Mouse (Mus musculus): Measurements from ENCODE around the gene Pfkfb3. TPM values are rescaled to one million over a fixed set of nuclear protein-coding genes. Genes with fewer than 3 reads are reported as not detected.
A peak's percentile ranks its signal among the peaks of the same experiment; 100 is the strongest.

Pfkfb3 gene
- polyA plus RNA-seq, 1 experiment from 2014 or later = 9.4 TPM

GRCm38 (mm10) chr2:11552297-11552821, 1.5 kb downstream of the Pfkfb3 start:
- ATAC-seq (replicated peaks; ENCODE audit: low FRiP score, low read depth) (peak; percentile 82), DNase-seq (ENCODE audit: low spot score) (peak; percentile 31)
- peaks cover 6% of the 10 kb centered on the region for H3K4me1 ChIP-seq (replicated peaks; ENCODE audit: insufficient read depth, low read length)
- H3K4me3 ChIP-seq (replicated peaks; ENCODE audit: low read depth, low read length) = no peak overlapping the region; the same call in 1 of the 2 replicates
- TF ChIP-seq CTCF (IDR thresholded peaks at IDR 0.05; ENCODE audit: low read depth) = no peak
- H3K9ac ChIP-seq (ENCODE audit: low read depth, low read length) = no peak overlapping the region
- H3K9me3 ChIP-seq (replicated peaks; ENCODE audit: low read length) = no peaks in the 10 kb centered on the region
- H3K27ac ChIP-seq = peak overlapping the region; percentile 40; the same call in 1 of the 2 replicates
- no peaks in the 10 kb centered on the region for H3K27me3 ChIP-seq (ENCODE audit: insufficient read depth, low read length)
- no peaks in the 10 kb centered on the region for H3K36me3 ChIP-seq (ENCODE audit: insufficient read depth, low read length)
- peak overlapping the region; percentile 83 for H3K4me2 ChIP-seq (ENCODE audit: low read length)
- WGBS = 9% methylated on average over 9 of the region's 9 CpGs

- no peaks in the 10 kb centered on the region for H3K27me3 ChIP-seq (ENCODE audit: insufficient read depth, low read length)
- ATAC-seq (replicated peaks; ENCODE audit: low FRiP score, low read depth) = no peak
- no peak for DNase-seq (ENCODE audit: low spot score)
- H3K9ac ChIP-seq (ENCODE audit: low read depth, low read length) = no peak overlapping the region
- H3K27ac ChIP-seq = no peak overlapping the region
- H3K4me2 ChIP-seq (ENCODE audit: low read length) = no peak overlapping the region
- no peaks in the 10 kb centered on the region for H3K36me3 ChIP-seq (ENCODE audit: insufficient read depth, low read length)
- WGBS = 6% methylated on average over 1 of the region's 1 CpGs
- H3K4me1 ChIP-seq (replicated peaks; ENCODE audit: insufficient read depth, low read length) = peaks cover 6% of the 10 kb centered on the region
- TF ChIP-seq CTCF (IDR thresholded peaks at IDR 0.05; ENCODE audit: low read depth) = no peak
- H3K4me3 ChIP-seq (replicated peaks; ENCODE audit: low read depth, low read length) = no peak overlapping the region
- H3K9me3 ChIP-seq (replicated peaks; ENCODE audit: low read length) = no peaks in the 10 kb centered on the region
These were observed 2.2 kb downstream of the Pfkfb3 start for GRCm38 (mm10) chr2:11551726-11552125.

DNA sequence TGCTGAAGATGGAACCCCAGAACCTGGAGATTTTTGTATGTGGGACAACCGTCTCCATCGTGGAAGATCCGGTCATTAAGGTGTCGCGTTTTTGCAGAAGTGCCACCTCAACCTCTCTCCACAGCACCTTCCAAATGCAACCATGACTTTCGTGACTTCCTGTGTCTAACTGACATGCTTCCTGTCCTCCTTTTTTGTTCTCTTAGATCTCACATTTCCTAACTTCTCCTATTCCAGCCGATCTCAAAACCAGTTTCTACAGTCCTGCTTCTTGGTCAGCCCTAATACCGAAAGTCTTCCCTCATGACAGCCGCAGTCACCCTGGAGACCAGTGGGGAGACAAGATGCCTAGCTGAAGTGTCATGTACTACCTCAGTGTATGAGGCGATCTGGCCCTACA, 5.4 kb downstream of the Pfkfb3 start:
- no peak for TF ChIP-seq CTCF (IDR thresholded peaks at IDR 0.05; ENCODE audit: low read depth)
- H3K9ac ChIP-seq (ENCODE audit: low read depth, low read length) = no peak overlapping the region
- ATAC-seq (replicated peaks; ENCODE audit: low FRiP score, low read depth) (no peak), DNase-seq (ENCODE audit: low spot score) (no peak)
- H3K9me3 ChIP-seq (replicated peaks; ENCODE audit: low read length) = no peaks in the 10 kb centered on the region
- 86% methylated on average over 10 of the region's 10 CpGs for WGBS
- H3K27me3 ChIP-seq (ENCODE audit: insufficient read depth, low read length) = no peaks in the 10 kb centered on the region
- H3K4me1 ChIP-seq (replicated peaks; ENCODE audit: insufficient read depth, low read length) = peaks cover 6% of the 10 kb centered on the region
- no peak overlapping the region for H3K4me2 ChIP-seq (ENCODE audit: low read length)
- no peak overlapping the region for H3K4me3 ChIP-seq (replicated peaks; ENCODE audit: low read depth, low read length)
- no peak overlapping the region for H3K27ac ChIP-seq
- H3K36me3 ChIP-seq (ENCODE audit: insufficient read depth, low read length) = no peaks in the 10 kb centered on the region

DNA sequence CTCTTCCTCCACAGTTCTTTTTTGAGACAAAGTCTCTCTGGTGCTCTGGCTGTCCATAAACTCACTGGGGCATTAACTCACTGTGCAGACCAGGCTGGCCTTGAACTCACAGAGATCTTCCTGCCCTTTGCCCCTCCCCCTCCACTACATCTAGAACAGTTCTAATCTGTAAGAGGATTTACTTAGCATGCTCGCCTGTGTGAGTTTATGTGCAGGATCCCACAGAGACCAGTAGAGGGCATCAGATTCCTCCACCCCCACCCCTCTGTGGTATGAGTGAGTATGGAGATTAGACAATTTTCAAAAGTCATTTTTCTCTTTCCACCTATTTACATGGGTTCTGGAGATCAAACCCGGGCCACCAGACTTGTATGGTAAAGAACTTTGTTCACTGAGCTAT, 6.3 kb downstream of the Pfkfb3 start:
- WGBS = 68% methylated on average over 2 of the region's 2 CpGs
- peak; percentile 56 for TF ChIP-seq CTCF (IDR thresholded peaks at IDR 0.05; ENCODE audit: low read depth)
- ATAC-seq (replicated peaks; ENCODE audit: low FRiP score, low read depth) = no peak
- Histone ChIP-seq H3K9me3 (replicated peaks; ENCODE audit: low read length) (no peaks in the 10 kb centered on the region), H3K27me3 (ENCODE audit: insufficient read depth, low read length) (no peaks in the 10 kb centered on the region), H3K27ac (no peak overlapping the region), H3K4me3 (replicated peaks; ENCODE audit: low read depth, low read length) (no peak overlapping the region), H3K9ac (ENCODE audit: low read depth, low read length) (no peak overlapping the region), H3K4me1 (replicated peaks; ENCODE audit: insufficient read depth, low read length) (no peaks in the 10 kb centered on the region), H3K36me3 (ENCODE audit: insufficient read depth, low read length) (no peaks in the 10 kb centered on the region), H3K4me2 (ENCODE audit: low read length) (no peak overlapping the region)
- no peak for DNase-seq (ENCODE audit: low spot score)

DNA sequence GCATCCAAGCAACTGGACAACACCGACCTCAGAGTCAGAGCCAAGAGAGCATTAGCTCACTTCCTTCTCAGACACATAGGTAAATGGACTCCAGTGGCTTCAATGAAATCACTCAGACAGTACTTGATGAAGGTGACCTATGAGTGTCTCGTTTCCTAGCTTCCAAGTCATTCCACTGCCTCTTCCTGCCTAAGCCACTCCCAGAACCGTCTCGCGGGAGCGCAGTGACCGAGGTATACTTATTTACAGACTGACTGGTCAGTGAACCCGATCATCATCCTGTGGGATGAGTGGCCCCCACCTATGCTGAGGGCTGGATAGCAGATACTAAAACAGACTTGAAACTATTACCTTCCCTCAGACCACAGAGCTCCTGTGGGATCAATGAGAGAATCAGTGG, 7.8 kb downstream of the Pfkfb3 start:
- ATAC-seq (replicated peaks; ENCODE audit: low FRiP score, low read depth) = peak; percentile 87
- H3K9ac ChIP-seq (ENCODE audit: low read depth, low read length) = no peak overlapping the region
- no peak for TF ChIP-seq CTCF (IDR thresholded peaks at IDR 0.05; ENCODE audit: low read depth)
- H3K4me2 ChIP-seq (ENCODE audit: low read length) = no peak overlapping the region
- no peaks in the 10 kb centered on the region for H3K27me3 ChIP-seq (ENCODE audit: insufficient read depth, low read length)
- H3K4me3 ChIP-seq (replicated peaks; ENCODE audit: low read depth, low read length) = no peak overlapping the region
- H3K36me3 ChIP-seq (ENCODE audit: insufficient read depth, low read length) = no peaks in the 10 kb centered on the region
- H3K9me3 ChIP-seq (replicated peaks; ENCODE audit: low read length) = no peaks in the 10 kb centered on the region
- peak overlapping the region; percentile 76; the same call in 1 of the 2 replicates for H3K27ac ChIP-seq
- no peaks in the 10 kb centered on the region for H3K4me1 ChIP-seq (replicated peaks; ENCODE audit: insufficient read depth, low read length)
- 52% methylated on average over 8 of the region's 8 CpGs for WGBS
- DNase-seq (ENCODE audit: low spot score) = peak; percentile 37

- Histone ChIP-seq H3K36me3 (ENCODE audit: insufficient read depth, low read length) (no peaks in the 10 kb centered on the region), H3K27me3 (ENCODE audit: insufficient read depth, low read length) (no peaks in the 10 kb centered on the region), H3K4me2 (ENCODE audit: low read length) (no peak overlapping the region), H3K27ac (peak overlapping the region; percentile 76), H3K9ac (ENCODE audit: low read depth, low read length) (no peak overlapping the region), H3K9me3 (replicated peaks; ENCODE audit: low read length) (no peaks in the 10 kb centered on the region), H3K4me3 (replicated peaks; ENCODE audit: low read depth, low read length) (no peak overlapping the region), H3K4me1 (replicated peaks; ENCODE audit: insufficient read depth, low read length) (no peaks in the 10 kb centered on the region)
- no peak for TF ChIP-seq CTCF (IDR thresholded peaks at IDR 0.05; ENCODE audit: low read depth)
- no peak for DNase-seq (ENCODE audit: low spot score)
- no peak for ATAC-seq (replicated peaks; ENCODE audit: low FRiP score, low read depth)
- 42% methylated on average over 1 of the region's 1 CpGs for WGBS
These were observed 8.5 kb downstream of the Pfkfb3 start for GRCm38 (mm10) chr2:11545380-11545779.

DNA sequence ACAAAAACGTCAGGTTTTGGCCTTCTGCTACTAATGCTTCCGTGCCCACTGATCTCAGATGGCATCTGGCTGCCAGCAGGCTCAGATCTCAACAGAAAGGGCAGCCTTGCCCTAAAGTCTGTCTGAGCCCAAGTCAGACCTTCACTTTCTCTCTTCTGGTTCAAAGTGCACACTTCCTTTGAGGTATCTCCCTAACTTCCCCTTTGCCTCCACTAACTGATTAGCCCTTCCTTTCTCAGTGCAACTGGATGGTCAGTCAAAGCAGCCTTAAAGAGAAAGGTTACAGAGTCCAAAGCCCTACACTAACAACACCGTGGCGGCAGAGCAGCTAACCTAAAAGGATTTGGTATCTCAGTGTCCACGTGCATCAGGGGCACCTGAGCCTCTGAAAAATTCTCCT, 9.5 kb downstream of the Pfkfb3 start:
- no peak for ATAC-seq (replicated peaks; ENCODE audit: low FRiP score, low read depth)
- Histone ChIP-seq H3K27ac (no peak overlapping the region), H3K4me2 (ENCODE audit: low read length) (no peak overlapping the region), H3K27me3 (ENCODE audit: insufficient read depth, low read length) (no peaks in the 10 kb centered on the region), H3K9me3 (replicated peaks; ENCODE audit: low read length) (no peaks in the 10 kb centered on the region), H3K36me3 (ENCODE audit: insufficient read depth, low read length) (no peaks in the 10 kb centered on the region), H3K4me1 (replicated peaks; ENCODE audit: insufficient read depth, low read length) (no peaks in the 10 kb centered on the region), H3K9ac (ENCODE audit: low read depth, low read length) (no peak overlapping the region), H3K4me3 (replicated peaks; ENCODE audit: low read depth, low read length) (no peak overlapping the region)
- DNase-seq (ENCODE audit: low spot score) = no peak
- WGBS = 72% methylated on average over 5 of the region's 5 CpGs
- TF ChIP-seq CTCF (IDR thresholded peaks at IDR 0.05; ENCODE audit: low read depth) = no peak

All from kidney, postnatal 0 days (tissue).